Mouse (Mus musculus): ENCODE measurements around the gene Cfap97.
A peak's percentile ranks its signal among the peaks of the same experiment; 100 is the strongest.

Cfap97 gene

DNA sequence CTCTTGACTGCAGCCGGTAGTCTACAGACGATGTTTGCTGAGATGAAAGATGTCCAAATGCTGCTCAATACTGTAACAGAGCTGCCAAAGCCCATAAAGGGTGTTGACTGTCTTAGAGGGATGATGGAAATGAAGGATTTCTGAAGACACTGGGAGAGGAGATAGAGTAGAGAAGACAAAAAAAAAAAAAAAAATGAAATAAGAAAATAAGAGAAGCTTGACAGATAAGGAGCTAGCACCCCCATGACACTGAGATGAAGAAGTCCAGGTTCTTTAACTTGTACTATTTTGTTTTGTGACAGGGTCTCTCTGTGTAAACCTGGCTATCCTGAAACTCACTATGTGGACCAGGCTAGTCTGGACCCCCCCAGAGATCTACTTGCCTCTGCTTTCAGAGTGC, 1.5 kb downstream of the Cfap97 start:
- DNase-seq (ENCODE audit: low read depth, low spot score) = no peak

GRCm38 (mm10) chr8:46162953-46163869, 11.6 kb downstream of the Cfap97 start:
- DNase-seq (ENCODE audit: low read depth, low spot score) = peak; percentile 96

- no peak for DNase-seq (ENCODE audit: low read depth, low spot score)
Observed at GRCm38 (mm10) chr8:46163870-46164190, 12.3 kb downstream of the Cfap97 start.

DNA sequence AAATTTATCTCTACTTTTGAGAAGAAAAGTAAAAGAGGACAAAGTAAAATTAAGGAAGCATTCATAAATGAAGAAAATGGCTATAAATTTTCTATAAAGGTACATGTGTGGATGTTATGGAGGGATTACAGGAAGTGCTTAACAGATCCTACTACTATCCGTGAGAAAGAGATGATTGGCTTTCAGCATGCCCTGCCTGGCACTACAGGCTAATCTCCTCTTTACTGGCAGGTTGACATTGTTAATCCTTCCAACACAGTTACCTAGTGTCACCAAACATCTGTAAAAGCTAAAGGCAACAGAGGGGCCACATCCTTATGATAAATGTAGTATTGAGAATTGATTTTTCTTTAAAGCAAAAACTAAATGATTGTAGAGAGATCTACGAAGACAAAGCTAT, 22.1 kb downstream of the Cfap97 start:
- DNase-seq (ENCODE audit: low read depth, low spot score) = no peak

- no peak for DNase-seq (ENCODE audit: low read depth, low spot score)
Observed at GRCm38 (mm10) chr8:46180136-46180535, 28.6 kb downstream of the Cfap97 start.

- no peak for DNase-seq (ENCODE audit: low read depth, low spot score)
Observed at GRCm38 (mm10) chr8:46185361-46185760, 33.8 kb downstream of the Cfap97 start.

- DNase-seq (ENCODE audit: low read depth, low spot score) = no peak
Observed at GRCm38 (mm10) chr8:46193100-46193499, 41.5 kb downstream of the Cfap97 start.

DNA sequence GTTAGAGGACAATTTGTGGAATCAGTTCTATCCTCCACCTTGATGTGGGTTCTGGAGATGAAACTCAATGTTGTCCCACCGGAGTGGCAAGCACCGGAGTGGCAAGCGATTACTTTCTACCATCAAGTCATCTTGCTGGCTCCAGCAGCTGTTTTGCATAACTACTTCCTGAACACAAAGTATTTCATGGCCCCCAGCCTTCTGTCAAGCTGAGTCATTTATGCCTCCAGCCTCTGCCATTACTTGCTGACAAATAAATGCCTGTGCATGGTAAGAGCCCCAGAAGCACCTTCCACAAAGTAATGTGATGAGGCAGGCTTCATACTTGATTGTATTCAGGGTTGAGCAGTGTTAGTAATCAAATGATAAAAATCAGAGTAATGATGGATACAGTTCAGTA, 45.3 kb downstream of the Cfap97 start:
- DNase-seq (ENCODE audit: low read depth, low spot score) = no peak

- no peak for DNase-seq (ENCODE audit: low read depth, low spot score)
Observed at GRCm38 (mm10) chr8:46197673-46198072, 46.1 kb downstream of the Cfap97 start.

- no peak for DNase-seq (ENCODE audit: low read depth, low spot score)
Observed at GRCm38 (mm10) chr8:46202350-46202749, 50.8 kb downstream of the Cfap97 start.

DNA sequence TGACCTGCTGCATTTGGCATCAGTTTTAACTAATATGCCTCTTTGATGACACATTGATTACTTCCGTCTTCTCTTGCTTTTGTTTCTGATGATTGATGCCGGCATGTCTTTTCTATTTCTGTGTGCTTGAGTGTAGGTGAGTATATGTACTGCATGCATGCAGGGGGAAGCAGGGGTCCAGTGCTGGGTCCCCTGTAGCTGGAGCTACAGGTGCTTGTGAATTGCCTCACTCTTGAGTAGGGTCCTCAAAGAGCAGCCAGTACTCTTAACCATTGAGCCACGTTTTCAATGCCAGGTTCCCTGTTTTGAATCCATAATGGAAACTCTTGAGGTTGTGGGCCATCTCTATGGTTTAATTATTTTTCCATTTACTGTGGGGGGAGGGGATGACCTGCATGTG, 52.7 kb downstream of the Cfap97 start:
- DNase-seq (ENCODE audit: low read depth, low spot score) = no peak

DNA sequence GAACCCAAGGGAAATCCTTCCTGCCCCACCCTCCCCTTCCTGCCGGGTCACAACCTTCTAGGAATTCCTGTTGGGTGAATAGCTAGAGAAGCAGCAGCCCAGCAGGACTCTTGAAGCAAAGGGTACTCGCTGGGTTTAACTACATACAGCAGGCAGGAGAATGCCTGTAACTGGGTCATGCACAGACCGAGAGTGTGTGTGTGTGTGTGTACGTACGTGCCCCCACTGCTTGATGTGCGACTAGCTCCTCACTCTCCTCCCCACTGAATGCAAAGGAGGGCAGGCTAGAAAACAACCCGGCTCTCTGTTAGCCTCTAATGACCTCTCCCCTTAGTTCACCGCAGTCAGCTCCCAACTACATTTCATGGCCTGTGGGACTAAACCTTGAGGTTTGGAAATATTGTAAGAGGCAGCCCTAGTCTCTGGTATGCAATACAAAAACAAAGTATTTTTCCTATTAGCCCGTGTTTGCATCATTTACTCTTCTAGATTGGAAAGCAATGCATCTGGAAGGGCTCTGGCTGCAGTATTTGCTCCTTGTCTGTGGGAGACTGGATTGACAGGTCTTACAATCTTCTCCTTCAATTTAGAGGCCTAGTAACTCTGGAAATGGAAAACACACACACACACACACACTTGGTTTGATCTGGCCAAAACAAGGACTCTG, 53.5 kb downstream of the Cfap97 start:
- no peak for DNase-seq (ENCODE audit: low read depth, low spot score)

GRCm38 (mm10) chr8:46206107-46206506, 54.5 kb downstream of the Cfap97 start:
- DNase-seq (ENCODE audit: low read depth, low spot score) = no peak

- DNase-seq (ENCODE audit: low read depth, low spot score) = peak; percentile 82
Observed at GRCm38 (mm10) chr8:46208354-46208753, 56.8 kb downstream of the Cfap97 start.

- DNase-seq (ENCODE audit: low read depth, low spot score) = no peak
Observed at GRCm38 (mm10) chr8:46209057-46209456, 57.5 kb downstream of the Cfap97 start.

GRCm38 (mm10) chr8:46210404-46211315, 59.1 kb downstream of the Cfap97 start, which contains the start of gene Slc25a4:
Slc25a4 (minus strand) TSS chr8:46211284.
- peak; percentile 98 for DNase-seq (ENCODE audit: low read depth, low spot score)

DNA sequence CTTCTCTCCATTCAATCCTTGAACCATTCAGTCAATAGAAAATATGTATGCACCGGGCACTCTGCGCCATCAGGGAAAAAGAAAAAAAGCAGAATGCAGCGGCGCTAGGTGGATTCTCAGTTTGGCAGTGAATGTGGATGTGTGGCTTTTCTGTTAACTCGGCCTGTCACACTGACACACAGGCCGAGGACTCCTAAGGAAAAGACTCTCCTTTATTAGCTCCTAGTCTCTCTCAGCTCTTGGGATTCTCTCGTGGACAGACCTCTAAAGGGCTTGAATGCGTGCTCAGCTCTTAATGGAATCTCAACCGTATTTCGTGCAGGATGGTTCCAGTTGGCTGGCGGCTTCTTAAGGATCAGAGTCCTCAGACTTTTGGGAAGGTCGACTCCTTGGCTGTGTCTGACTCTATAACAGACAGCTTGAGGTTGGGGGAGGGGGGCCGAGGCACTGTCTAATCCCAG, 60.1 kb downstream of the Cfap97 start:
- DNase-seq (ENCODE audit: low read depth, low spot score) = no peak

DNA sequence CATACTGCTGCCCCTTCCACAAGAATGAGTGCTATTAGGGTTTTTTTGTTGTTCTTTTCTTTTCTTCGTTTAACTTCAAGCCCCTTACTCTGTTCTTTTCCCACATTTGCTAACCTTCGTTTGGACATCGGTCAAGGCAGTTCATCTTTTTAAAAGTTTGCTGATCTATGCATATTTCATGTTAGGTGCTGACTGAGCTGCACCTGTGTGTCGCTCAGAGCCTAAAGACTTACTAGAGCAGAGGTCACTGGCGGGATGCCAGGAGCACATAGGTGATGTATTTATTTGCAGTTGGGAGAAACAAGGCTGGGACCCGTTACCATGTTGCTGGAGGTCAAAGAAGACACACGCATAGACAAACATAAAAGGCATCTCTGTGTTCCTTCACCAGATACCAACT, 60.6 kb downstream of the Cfap97 start:
- DNase-seq (ENCODE audit: low read depth, low spot score) = peak; percentile 71

DNA sequence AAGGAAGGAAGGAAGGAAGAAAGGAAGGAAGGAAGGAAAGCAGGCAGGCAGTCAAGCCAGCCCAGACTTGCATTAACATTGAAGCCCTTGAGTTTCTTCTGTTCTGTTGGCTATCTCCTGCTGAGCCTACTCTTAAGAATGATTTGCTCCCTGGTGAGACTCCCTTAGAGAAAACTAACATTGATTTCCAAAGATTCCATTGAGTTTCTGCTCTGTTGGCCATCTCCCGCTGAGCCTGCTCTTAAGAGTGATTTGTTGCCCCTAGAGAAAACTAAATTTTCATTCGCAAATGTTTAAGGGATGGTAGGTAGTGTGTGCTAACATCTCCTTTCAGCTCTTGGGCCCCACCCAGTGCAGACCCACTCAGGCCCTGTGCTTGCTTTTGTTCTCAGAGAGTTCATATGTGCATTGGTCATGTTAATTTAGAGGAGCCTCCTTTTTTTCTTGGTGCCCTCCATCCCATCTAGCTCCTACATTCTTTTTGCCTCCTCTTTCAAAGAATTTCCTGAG, 62.5 kb downstream of the Cfap97 start:
- DNase-seq (ENCODE audit: low read depth, low spot score) = no peak

DNA sequence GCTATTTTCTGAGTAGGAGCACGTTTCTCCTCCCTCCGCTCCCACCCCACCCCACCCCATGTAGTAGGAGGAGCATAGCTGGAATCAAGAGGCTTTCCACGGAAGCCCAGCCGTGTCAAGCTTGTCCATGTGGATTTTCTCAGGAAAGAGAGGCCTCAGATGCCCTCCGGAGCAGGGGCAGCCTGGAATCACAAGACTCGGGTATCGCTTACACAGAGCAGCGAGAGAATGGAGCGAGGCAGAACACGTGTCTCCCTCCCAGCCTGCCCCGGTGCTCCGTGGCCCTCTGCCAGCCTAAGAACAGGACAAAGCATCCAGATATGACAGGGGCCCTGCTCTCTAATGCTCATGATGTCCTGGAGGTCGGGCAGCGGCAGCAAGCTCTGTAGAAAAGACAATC, 65.3 kb downstream of the Cfap97 start:
- peak; percentile 90 for DNase-seq (ENCODE audit: low read depth, low spot score)

GRCm38 (mm10) chr8:46220566-46220965, 69.0 kb downstream of the Cfap97 start:
- DNase-seq (ENCODE audit: low read depth, low spot score) = peak; percentile 82

- DNase-seq (ENCODE audit: low read depth, low spot score) = no peak
Observed at GRCm38 (mm10) chr8:46225501-46225900, 73.9 kb downstream of the Cfap97 start.
